Mouse (Mus musculus) fat pad, adult 2 months (tissue): Measurements from ENCODE around the gene Jund.

Experiments
- DNase-seq: peaks from one replicate; pipeline ENCODE4 v3.0.0-alpha.2; 2011; ENCODE audit warnings: low read depth, low spot score; ENCODE audit errors: extremely low read depth

The Jund gene

DNA sequence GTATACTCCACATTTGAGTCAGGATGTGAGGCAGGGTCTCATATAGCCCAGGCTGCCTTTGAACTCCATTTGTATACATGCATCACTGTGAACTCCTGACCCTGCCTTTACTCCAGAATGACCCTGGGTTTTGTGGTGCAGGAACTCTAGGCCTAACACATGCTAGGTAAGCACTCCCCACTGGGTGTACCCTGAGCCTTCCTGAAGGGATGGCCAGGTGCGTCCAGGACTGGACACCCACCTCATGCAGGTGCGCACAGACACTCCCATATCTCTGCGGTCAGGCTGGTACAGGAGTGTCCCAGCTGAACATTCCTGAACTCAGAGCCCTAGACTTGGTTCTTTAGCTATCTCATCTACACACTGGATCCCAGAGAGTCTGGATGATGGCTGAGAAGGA lies 24.6 kb upstream of the Jund start:
- DNase-seq = no peak

DNA sequence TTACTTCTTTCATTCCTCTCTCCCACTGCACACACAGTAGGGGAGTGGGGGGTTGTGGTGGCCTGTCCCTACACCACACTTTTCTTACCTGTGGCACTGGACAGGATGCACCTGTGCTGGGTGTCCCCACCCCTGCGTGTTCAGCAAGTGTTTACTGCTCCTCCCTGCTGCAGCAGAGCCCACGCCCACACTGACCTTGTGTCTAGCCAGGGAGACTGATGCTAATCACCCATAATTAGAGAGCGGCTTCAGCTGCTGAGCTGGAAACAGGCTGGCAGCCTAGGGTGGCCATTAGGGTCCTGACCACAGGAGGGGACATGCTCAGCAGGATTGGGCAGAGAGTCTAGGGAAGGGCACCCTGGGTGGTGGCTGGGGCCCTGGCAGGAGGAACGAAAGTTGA lies 24.0 kb upstream of the Jund start:
- no peak for DNase-seq

DNA sequence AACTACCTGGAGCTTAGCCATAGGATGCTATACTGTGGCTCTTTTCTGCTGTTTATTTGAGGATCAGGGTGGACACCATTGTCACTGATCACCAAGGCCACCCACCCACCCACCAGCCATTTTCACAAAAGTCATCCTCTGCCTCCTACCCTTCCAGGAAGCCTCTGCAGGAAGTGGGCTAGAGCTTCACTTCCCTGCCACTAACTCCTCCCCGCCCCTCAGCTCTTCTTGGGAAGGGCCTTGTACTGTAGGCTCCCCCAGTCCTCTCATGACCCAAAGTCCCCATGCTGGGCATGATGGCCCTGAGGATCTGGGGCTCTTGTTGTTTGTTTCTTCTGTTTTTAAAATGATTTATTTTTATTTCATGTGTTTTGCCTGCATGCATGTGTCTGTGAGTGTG lies 23.4 kb upstream of the Jund start:
- DNase-seq = no peak

DNA sequence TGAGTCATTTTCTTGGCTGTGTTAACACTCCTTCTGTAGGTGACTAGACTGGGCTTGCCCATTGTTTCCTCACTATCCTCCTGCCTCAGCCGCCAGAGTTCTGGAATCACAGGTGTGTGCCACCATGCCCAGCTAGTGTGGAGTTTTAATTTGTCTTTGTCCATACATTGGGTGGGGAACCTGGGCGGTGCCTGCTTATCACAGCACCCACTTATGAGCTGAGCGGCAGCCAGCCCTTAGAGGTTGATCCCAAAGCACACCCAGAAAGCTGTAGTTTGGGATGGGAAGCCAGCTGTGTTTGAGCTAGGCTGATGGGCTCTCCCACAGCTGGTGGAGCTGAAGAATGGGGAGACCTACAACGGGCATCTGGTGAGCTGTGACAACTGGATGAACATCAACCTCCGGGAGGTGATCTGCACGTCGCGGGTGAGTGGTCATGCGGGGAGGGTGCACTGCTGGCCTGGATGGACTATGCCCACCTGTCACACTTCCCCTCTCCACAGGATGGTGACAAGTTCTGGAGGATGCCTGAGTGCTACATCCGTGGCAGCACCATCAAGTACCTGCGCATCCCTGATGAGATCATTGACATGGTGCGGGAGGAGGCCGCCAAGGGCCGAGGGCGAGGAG lies 21.2 kb upstream of the Jund start:
- no peak for DNase-seq

DNA sequence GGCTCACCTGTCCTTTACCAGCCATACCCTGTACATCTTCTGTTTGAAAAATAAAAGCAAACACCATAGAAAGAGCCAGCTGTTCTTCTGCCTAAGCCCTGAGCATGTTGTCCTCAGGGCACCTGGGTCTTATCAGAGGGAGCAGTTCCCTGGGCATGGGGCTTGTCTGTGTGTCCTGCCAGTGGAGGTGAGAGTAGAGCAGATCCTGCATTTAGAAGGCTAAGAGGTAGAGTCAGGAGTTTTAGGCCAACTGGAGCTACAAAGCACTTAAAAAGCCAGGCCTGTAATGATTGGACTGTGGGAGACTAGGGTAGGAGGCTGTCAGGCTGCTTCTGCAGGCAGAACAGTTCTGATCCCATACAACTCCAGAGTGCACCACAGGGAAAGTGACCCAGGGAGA lies 20.1 kb upstream of the Jund start:
- DNase-seq = no peak

DNA sequence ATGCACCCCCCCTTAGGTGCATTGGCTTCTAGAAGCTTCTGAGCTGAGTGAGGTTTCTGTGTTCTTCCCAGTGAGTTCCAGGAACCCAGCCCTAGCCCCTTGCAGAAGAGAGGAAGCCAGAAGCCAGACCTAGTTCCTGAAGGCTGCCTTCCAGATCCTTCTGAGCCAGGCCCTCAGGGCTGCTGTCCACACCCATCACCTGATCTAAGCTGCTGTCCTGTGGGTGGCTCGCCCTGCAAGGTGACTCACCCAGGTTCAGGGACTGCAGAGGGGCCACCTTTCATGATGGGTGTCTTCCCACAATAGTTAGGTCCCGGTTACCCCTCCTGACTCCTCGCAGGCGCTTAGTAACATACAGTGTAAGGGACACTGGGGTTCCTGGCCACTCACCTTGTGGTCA lies 19.3 kb upstream of the Jund start:
- no peak for DNase-seq

DNA sequence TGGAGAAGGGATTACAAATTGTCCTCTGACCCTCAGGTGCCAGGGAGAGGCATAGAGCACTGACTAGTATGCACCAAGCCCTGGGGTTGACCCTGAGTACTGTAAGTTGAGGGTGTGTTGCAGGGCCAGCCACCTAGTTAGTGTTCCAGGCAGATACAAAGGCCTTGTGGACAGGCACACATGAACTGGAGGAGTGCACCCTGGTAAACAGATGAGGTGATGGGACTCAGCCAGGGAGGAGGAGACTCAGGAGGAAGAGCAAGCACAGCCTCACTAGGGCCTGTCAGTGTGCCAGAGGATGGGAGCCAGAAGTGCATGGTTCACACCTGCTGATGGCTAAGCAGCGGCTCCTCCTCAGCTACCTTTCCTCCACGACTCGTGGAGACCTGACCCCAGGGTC lies 18.7 kb upstream of the Jund start:
- DNase-seq = no peak

DNA sequence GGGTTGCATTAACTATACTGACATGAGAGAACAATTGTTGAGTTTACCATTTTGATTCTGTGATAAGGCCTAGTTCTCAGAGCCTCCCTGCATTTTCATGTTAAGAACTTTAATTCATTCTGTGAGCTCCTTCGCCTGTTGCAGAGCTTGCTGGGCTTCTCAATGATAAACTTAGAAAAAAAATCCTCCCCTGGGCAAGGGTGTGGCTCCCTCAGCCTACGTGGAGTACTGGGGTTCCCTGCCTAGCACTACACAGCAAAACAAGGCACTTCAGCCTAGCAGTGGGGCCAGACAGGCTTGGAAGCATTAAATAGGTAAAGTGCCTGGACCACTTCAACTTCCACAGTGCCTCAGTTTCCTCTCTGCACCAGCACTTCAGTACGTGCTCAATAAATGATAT lies 17.3 kb upstream of the Jund start:
- DNase-seq = no peak

DNA sequence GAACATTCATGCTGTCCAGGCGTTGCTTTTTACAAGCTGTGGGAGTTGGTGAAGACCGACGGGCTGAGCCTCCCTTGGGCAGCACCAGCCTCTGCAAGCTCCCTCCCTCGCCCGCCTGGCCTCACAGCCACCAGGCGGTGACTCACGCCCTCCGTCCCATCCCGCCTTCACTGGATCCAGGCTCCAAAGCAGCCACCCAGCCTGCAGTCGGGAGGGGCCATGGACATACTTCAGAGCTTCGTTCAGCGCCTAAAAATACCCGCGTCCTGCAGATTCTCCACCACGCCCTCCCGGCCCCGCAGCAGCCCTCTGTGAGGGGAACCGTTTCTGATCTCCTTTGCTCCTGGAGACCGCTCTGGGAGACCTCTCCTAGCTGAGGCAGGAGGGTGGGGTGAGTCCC lies 16.6 kb upstream of the Jund start:
- DNase-seq = no peak

DNA sequence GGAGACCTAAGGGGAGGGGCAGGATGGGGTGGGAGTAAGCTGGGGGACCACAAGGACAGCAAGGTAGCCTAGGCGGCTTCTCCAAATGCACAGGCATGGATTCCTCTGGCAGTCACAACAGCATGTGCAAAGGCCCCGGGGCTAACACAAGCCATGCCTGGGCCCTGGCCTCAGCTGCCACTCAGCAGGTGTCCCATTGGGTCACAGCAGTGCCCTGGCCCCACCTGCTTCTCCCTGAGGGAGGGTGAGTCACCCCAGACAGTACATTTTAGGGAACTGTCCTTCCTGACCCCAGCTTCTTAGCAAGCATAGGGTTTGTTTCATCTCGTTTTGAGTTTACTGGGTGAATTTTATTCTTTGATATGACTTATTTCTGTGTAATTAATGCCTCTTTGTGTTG lies 16.1 kb upstream of the Jund start:
- no peak for DNase-seq

DNA sequence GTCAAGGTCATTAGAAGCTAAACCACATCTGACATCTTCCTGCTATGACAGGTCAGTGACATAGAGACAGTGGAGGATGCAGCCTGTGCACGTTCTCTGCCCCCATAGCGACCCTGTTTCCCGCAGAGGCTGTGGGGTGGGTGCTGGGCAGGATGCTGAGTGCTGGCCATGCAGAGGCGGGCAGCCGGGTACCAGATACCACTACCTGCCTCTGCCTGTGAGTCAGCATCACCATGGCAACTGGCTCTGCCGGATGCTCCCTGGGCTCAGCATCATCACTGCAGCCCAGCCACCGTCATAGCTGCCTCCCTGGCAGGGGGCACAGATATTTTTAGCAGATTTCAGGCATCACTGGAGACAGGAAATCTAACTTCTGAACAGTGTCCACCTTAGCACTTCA lies 14.5 kb upstream of the Jund start:
- no peak for DNase-seq

DNA sequence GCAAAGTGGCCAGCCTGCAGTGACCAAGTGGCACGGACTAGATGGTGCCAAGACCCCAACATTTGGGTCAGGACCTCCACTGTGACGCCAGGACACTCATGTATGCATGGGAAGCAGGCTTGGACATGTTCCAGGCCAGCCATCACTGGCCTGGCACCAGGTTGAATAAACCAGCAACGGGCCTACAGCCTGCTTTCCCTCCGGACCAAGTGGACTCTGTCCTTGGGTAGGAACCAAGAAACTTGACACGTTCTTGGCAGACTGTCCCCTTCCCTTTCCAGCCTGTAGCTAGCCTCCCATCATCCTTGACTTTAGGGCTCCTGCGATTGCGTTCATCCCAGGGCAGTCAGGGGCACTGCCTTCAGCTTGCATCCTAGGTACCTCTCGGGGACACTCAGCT lies 11.2 kb upstream of the Jund start:
- DNase-seq = no peak

DNA sequence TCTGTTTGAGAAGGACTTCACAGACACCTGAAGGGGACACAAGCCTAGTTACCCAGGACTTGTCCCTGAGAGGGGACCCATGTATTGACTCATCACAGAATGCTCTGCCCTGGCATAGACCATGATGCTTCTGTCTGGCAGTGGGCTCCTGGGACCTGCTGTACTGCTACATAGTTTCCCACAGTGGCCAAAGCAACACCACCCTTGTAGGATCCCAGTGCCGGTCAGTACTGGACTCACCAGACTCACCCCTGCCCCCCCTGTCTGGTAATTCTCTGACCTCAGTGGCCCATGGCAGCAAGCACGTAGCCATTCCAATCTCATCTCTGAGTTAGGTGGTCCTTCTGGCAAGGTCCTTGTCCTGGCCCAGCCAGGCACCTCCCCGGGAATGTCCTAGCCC lies 10.6 kb upstream of the Jund start:
- DNase-seq = no peak

DNA sequence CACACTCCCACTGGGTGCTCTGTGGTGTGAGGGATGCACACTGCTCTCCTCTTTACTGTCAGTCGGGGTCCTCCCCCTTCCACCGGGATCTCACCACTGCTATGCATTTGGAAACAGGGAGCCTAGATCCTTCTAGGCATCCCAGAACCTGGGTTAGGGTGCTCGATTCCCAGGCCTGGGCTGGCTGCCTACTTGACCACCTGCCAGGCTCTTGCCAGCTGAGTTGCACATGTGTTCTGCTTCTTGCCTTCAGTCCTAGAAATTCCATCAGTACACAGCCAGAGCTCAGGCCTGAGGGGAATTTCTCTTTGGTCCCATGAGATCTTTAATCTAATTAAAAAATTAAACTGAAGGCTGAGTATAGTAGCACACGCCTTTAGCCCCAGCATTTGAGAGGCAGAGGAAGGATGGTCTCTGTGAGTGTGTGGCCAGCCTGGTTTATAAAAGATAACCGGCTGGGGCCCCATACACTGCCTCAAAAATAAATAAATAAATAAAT lies 8.8 kb upstream of the Jund start:
- no peak for DNase-seq

DNA sequence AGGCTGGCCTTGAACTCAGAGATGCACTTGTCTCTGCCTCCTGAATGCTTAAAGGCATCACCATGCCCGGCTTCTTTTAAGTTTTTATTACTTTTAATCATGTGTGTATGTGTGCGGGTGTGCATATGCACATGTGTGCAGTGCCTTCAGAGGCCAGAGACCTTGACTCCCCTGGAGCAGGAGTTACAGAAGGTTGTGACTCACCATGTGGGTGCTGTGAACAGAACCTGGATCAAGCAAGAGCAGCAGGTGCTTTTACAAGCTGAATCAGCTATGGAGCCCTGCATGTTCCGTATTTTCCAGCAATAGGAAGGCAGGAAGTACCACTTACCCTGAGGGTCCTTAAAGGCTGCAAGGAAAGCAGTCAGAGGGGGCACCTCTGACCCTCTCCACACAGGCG lies 7.5 kb upstream of the Jund start:
- no peak for DNase-seq

DNA sequence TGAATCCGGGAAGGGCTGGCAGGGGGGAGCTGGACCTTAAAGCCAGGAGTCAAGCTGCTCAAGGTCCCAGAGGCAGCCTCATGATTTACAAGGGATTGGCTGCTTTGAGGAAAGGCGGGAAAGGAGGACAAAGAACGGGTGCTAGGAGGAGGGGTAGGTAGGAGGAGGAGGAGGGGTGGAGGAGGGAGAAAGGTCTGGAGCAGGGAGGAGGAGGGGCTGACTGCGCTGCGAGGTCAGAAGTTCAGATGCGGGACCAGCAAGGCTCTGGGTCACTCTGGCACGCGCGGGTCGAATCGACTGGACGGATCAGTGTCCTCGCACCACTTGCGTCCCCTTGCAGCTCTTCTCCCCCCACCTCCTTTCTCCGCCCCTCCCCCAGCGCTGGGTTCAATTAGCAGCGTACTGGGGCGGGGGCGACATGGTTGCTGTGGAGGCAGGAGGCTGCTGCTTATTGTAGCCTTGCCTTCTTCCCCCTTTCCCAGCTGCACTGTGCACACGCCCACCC lies 7.0 kb upstream of the Jund start:
- DNase-seq = no peak

DNA sequence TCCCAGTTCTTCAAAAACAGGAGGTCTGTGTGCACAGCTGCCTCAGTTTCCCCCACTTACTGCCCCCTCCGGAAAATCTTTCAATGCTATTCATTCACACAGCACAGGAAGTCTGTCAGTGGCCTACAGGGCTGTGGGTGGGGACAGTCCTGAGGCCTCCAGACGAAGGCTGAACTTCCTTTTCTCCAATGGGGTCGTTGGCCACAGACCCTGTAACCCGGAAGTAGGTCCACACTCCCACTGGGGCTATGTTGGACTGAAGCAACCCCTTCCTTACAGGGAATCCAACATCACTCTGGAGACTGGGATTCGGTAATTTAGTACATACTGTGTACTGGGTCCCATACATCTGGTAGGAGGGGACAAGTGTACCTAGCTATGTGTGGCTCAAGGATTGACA lies 5.1 kb upstream of the Jund start:
- no peak for DNase-seq

DNA sequence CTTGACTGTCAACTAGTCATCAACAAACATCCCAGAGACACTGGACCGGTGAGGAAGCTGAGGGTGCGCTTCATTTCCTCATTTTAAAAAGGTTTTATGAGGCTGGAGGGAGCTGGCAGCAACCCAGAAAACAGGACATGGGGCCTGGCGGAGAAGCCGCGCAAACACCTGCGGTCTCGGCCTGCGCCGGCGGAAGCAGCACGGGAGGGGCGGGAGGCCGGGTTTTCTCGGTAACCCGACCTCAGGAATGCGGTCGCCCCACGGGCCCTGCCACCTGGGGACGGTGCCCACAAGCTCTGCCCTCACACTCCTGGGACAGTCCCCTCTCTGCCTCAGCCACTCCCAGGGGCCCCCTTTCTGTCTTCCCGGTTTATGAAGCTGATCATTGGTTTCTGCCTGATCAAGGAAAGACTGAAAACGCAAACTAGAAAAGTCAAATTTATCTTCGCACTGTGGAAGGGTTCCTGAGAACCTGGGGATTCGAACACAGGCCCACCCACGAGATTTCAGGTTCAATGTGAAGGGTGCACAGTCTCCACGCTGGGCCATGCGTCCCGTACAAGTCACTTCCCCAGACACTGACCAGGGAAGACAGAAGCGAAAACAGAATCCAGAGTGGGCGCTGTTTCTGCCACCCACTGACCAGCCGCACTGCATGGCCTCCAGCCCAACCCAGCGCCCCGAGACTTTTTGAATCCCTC lies 3.3 kb upstream of the Jund start:
- no peak for DNase-seq

DNA sequence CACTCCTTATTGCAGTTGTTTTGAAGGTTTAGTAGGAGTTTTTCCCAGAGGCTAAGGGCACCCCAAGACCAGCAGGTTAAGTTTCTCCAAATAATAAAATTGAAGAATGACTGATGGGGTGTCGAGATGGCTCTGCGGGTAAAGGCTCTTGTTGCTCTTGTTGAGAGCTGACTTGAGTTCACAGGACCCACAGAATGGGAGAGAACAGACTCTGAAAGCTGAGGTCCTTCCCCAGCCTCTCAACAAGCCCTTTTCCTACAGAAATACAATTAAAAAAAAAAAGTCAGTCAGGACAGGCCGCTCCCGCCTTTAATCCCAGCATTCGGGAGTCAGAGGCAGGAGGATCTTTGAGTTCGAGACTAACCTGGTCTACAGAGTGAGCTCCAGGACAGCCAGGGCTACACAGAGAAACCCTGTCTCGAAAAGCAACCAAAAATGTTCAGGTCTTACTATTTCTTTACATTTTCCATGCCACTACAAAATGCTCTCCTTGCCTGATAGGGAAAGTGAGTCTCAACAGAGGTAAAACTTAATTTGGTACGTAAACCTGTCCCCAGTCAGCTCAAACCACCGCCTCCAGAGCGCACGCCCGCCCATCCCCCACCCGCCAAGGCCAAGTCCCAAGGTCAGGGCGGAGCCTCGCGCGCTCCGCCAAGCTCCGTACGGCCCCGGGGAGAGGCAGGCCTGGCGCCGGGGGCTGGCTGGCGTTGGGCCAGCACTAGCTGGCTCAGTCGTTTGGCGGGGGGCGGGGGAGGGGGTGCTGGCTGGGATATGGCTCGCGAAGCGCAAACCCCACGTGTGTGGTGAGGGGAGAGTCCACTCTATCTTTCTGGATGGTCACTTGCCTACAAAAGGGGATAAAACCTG lies 2.5 kb upstream of the Jund start:
- DNase-seq = no peak

DNA sequence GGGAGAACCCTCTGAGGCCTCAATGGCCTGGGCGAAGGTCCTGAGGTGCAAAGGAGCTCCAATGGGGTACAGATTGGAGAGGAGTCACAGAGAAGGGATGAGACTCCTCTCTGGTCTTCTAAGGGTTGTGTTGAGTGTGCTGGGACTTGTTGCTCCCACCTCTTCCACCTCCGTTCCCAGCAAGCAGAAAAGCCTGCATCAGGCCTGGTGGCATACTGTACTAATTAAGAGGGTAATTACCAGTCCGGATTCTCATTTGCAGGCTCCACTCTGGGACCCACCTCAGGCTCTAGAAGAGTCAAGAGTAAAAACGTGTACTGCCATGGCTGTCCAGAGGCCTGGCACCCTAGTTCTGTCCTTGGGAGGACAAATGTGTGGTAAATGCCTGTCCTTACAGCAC lies 1.8 kb upstream of the Jund start:
- no peak for DNase-seq

DNA sequence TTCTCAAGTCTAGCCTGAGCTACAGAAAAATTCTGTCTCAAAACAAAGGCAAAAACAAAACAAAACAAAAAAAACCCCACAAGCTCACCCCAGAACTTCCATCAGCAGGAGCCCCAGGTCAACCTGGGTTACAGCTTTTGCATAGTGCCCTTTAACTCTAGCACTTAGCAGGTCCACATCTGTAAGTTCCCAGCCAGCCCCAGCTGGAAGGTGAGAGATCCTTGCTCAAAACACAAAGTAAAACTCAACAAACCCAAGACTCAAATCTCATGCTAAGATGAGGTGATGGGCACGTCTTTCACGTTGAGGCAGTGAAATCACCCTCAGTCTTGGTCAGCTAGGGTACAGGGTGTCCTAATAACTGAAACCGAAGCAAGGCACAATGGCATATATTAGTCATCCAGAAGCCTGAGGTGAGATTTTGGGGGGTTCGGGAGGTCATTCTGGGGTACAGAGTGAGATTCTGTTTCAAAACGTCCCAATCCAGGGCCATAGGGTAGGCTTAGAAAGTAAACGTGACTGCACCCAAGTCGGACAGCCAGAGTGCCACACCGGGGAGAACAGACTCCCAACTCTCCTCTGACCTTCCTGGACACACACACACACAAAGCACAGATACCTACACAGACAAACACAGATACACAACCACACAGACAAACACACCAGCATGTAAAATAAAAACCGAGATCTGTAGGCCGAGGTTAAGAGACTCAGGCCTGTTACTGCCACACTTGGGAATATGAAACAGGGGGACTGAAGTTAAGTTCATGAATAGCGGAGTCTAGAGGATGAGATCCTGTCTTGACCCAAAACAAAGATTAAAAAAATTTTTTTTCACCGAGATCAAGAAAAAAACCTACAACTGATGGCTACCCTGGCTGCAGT lies 1.1 kb upstream of the Jund start:
- DNase-seq = no peak
